Mouse (Mus musculus): ENCODE results near the gene Layn.
A peak's percentile ranks its signal among the peaks of the same experiment; 100 is the strongest.

Layn gene

DNA sequence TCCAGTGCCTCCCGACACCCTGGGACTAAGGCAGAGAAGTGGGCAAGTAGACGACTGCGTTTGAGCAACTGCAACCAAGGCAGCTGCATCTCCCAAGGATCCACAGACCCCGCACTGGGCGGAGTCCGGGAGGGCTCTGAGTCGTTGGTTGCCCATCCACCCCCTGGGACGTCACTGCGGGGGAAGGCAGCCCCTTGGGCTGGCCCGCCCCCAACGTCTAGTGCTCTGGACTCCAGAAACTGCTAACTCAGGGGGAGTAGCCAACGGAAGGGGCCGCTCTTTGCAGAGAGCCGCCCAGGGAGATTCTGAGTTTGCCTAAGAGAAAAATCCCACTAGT lies at the start of gene Layn:
TSS of gene Layn (minus strand) at position 116 of the 337 bp plus-strand sequence.
- DNase-seq (ENCODE audit: low spot score): peak; percentile 22

DNA sequence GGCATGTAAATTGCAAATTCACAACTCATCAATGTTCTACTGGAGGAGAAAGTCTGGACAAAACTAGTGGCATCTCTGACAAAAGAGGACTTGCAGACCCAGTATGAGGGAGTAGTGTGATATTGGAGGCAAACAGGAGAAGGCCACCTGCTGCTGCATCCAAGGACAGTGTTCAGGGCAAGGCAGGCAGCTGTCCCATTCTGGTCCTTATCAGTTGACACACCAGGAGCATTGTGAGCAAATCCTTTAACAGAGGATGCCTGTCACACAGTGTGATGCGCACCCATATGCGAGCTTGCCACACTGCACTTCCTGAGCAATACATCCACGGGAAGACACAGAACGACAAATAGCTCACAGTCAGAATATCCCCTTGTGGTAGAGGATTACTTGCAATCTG lies 37.9 kb upstream of the Layn start:
- no peak for DNase-seq (ENCODE audit: low spot score)

DNA sequence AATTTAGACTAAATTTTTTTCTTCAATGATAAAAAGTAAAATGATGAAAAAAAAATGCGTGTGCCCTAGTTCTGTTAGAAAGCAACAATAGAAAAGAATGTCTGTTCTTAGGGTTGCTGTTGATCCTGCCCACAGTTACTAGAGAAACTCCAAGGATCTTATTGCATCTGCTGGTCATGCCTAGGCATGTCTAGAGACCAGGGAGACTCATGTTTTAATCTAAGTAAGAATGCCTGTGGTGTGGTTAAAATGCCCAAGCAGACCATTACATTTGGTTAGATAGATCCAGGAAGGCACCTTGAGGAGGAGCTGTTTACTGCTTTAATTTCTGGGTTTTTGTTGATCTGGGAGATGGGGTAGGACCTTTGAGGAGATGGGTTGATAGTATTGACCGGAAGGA lies 28.9 kb upstream of the Layn start:
- no peak for DNase-seq (ENCODE audit: low spot score)

DNA sequence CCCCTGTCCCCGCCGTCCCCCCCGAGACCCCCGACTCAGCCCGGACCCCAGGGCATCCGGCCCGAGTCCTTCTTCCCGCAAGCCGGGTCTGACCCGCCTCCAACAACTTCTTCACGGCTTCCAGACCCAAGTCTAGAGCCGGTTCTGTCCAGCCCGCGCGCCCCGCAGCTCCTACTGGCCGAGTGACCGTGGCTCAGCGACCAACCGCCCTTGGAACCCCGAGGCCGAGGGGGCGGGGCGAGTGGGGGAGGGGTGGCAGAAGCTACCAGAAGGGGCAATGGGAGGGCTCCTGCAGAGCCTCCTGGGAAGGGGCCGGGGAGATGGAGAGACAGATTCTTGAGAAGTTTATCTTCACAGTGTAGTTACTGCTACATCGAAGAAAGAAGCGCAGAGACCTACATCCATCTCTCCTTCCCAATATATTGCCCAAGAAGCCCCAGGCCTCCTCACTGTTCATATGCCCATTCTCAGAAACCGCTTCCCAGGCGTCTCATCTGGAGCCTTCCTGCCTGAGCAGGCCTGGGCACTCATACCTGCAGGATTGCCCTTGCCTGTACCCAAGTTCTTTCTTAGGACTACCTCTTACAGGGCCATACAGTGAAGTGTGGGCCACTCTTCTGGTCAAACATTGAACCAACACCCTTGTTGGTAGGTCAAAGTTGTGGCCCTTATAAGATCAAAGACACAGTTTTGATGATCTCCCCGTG lies 27.1 kb upstream of the Layn start:
- no peak for DNase-seq (ENCODE audit: low spot score)

DNA sequence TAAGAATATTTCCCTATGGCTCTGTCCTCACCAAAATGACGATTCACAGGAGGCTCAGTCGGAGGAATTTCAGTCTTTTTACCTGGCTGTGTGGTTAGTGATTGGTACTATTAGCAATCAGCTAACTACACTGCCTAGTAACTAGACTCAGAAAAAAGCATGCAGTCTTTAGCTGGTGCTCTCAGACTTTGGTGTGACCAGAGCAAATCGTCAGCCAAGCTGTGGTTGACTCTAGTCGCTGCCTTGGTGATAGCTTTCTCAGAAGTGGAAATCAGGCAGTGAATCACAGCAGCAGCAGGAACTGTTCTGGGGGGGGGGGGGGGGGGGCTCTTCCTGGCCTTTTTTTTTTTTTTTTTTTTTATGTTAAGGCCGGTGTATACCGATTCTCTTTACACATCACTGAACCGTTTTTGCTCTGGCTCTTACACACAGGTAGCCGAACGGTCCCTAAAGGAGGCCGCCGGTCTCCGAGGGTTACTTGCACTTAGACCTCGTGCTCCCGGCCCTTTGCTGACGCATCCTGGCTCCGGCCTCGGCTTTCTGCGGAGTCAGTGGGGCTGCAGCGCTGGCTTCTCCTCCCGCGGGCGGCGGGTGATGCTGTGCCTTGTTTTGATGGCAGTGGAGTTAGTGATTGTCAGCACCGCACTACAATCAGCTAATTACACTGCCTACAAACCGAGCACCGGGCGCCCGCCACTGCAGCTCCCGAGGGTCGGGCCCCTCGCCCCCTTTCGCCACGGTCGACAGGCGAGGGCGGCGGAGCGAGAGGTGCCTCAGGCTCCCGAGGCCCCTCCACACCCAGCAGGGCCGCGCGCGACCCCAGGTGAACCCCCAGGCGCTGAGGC lies 26.3 kb upstream of the Layn start:
- DNase-seq (ENCODE audit: low spot score): no peak

DNA sequence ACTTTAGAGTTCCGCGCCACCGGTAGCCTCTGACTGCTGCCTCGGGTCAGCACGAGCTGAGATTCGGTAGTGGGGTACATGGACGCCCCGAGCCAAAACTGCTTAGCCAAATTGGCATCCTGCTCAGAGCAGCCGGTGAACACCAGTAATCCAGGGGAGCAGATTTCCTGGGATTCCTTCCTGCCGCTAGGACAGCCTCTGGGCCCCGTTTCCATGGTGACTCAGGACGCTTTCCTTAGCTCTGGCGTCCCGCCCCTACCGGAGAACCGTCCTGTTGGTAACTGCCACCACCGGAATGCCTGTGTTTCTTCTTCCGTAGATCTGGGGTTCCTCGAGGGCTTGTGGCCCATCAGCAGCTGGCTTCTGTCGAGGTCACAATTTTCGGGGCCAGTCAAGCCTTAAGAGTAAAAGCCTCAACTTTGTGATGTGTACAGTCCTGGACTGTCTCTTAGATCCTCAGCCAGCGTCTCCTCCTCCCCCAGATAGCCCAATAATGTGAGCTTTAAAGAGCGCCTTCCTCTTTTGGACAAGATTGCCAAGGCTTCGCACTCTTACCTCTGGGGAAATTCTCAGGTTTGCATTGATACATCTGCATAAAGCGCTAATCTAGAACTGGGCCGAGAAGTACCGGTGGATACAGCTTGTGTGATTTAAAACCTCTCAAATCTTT lies 25.0 kb upstream of the Layn start, which contains the start of gene 4833427G06Rik:
TSS of gene 4833427G06Rik (minus strand) at position 323 of the 670 bp plus-strand sequence.
- DNase-seq (ENCODE audit: low spot score): no peak

DNA sequence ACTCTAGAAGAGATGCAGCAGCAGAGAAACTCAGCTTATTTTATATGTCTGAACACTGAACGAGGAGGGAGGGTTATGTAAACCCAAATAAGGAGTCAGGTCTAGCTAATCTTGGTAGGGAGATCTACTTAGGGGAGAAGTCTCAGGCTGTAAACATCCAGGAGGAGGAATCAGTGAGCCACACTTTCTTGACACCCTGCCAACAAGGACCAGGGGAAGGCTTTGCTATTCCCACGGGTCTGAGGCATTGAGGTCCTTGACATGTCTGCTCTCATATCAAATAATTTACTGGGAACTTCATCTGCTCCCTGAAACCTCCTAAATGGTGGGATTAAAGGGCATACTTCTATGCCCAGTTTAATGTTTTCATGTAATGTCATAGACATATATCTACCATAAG lies 19.4 kb upstream of the Layn start:
- no peak for DNase-seq (ENCODE audit: low spot score)

DNA sequence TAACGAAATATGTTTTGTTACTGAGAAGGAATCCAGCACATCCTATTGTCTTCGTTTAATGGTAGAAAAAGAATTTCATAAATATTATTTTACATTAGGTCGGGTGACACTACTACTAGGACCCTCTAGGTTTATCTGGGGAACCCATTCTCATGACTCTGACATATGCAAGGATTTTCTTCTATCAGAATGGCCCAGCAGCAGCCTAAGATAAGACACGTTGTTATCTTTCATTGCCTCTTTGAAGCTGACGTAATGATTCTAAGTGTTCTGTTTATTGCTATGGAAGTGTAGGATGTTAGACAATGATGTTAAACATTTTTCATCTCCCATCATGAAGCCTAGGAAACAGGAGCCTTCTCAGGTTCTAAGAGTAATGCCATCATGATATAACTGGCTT lies 16.8 kb upstream of the Layn start:
- DNase-seq (ENCODE audit: low spot score): peak; percentile 34

DNA sequence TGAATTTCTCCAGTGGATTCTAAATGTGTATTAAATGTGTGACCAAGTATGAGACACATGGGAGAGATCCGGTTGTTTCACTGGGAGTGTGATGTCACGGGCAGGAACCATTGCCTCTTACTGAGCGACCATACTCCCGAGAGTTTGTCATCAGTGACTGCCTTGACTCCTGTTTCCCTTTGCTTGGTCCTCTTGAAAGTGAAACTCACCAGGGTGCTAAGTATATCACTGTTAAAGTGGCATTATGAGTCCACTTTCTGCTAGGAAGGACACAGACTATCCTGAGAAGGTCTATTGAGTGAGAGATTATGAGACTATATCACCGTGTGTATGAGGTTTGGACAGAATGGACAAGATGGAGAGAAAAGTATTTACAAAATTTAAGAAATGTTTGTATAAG lies 4.7 kb upstream of the Layn start:
- no peak for DNase-seq (ENCODE audit: low spot score)

DNA sequence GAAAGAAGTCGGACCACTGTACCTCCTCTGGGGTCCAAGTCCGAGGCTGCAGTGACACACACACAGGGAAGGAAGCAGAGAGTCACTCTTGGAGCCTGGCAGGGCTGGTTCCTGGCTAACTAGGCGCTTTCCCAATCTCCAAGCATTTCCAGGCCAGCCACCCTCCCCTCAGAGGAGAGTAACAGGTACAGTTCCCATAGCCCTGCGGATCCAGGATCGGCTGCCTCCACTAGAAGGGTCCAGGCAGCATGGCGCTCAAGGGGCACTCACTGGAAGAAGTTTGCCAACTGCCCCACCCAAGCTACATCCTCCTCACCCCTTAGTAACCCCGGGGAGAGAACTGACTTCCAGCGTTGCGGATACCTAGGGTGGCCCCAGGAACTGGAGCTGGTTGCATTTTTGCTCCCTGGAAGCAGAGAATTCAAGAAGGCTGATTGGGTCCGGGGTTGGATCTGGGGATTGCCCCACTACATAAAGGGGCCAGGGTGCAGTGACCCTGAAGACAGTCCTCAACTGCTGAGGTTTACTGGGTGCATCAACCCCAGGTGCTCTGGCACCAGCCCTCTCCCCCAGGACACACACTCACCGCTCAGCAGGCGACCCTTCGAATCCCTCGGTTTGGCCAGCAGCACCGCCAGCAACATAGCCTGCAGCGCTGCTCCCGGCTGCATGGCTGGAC lies 455 bp downstream of the Layn start:
- no peak for DNase-seq (ENCODE audit: low spot score)

DNA sequence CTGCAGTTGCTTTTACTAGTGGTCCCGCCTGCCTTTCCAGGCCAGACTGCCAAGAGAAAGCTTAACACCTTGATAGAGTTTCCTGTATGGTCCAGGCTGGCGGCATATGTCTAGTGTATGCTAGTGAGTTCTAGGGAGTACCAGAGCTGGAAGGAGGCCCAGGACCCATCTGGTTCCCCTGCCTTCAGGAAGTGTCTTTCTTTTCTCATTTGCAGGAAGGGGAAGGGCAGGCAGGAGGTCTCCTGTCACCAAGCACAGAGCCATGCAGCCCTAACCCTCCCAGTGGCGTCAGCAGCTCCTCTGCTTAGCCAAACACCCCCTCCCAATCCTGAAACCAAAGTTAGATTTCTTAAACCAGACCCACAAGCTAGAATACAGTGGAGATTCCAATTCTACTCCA lies 1.1 kb downstream of the Layn start:
- DNase-seq (ENCODE audit: low spot score): no peak

DNA sequence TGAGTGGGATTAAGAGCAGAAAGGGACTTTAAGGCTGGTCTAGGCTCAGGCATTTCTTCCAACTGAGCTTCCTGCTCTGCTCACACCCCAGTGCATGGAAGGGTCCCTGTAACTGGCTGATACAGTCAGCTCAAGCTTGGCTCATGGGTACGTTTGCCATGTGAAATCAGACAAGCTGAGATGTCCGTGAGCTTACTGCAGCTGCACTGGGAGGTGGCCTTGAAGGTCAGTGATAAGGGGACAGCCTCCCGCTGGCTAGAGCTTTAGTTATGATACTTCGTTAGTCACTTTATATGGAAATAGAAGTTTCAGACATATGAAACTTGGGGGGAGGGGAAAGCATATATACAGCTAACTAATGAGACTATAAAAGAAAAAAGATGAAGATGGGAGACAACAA lies 6.1 kb downstream of the Layn start:
- no peak for DNase-seq (ENCODE audit: low spot score)

DNA sequence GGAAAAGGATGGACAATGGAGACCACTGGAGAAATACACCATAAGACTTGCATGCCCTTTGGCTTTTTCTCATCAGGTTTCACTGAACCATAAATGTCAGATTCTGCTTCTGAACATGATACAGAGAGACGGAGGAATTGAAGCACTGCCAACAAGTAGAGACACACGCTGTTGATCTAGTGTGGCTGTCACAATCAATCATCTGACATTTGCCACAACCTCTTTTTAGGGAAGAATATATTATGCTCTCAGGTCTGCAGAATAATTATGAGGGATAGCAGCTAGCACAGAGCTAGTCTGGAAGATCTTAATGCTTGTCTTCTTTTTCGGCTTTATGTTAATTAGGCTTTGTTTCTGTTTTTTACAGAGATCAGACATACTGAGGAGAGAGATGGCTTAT lies 8.7 kb downstream of the Layn start:
- DNase-seq (ENCODE audit: low spot score): no peak

DNA sequence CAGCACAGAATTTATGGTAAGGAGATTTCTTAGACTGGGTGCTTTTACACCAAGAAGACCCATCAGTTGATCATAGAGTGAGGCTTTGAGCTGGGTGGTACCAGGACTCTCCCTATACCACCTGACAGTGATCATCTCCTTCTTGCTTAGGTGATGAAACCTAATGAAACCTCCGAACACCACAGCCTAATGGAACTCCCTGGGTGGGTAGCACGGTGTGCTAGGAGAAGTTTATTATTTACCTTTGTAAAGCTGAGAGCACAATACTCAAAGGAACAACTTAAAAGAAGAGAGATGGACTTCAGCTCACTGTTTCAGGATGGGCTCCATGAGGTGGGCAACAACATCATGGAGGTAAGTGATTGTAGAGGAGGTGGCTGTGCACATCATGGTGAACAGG lies 16.3 kb downstream of the Layn start, which contains the start of gene Btg4:
TSS of gene Btg4 (plus strand) at position 301 of the 400 bp plus-strand sequence.
- DNase-seq (ENCODE audit: low spot score): no peak

DNA sequence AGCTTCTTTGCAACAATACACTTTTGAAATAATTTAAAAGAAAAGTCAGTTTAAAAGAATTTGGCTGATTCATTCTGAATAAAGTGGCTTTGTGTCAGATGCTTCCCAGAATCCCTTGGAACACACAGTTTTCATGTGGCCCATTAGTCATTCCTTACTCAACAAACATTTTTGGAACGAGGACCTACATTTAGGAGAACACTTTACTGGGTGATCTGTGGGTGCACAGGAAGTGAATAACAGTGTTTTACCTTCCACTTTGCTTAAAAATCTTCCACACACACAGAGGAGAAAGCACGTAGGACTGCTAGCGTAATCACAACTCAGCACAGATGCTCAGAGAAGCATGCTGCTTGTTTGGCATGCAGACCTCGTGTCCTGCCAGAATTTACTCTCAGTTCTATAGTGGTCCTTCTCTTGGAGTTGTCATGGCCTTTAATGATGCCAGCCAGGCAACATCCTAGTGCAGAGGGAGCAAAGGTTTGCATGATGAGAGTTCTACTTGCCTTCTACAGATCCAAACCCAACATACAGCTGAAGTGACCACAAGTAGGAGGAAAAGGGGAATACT lies 17.9 kb downstream of the Layn start:
- DNase-seq (ENCODE audit: low spot score): no peak

DNA sequence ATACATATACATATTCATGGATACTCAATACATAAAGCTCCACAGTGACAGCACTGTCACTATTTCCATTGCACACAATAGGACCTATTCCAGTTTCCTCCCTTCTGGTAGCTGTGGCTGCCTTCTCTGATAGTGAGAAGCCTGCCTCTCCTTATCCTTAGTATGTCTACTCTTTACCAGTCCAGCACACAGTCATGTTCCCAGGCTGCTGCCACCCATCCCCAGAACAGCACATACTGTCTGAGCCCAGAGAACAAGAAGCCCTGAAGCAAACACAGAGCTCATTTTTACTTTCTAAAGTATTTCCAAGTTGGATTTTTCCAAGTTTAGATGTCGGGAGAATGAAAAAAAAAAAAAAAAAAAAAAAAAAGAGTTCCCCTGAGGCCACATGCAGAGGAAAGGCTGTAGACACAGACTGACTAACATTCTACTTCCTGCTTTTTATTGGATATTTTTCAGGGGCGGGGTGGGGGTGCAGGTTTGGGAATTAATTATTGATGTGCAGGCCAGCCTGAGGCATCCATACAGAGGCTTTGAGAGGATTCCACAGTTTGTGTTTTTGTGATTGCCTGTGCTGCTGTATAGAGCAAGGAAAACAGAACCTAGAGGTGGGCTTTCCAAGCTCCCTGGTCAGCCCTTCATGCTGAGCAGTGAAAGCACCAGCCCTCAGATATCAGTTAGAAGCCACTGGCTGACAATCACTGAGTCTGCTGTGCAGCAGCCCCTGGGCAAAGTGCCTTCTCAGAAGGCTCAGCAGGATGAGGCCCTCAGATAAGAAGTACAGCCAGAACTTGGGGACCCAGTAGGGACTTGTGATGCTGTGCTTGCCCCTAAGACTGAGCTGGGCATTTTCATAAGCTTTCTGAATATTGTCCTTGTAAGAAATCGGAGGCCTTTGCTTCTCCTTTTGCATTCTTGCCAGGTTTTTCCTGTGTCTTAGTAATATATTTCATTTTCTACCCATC lies 20.3 kb downstream of the Layn start:
- no peak for DNase-seq (ENCODE audit: low spot score)

DNA sequence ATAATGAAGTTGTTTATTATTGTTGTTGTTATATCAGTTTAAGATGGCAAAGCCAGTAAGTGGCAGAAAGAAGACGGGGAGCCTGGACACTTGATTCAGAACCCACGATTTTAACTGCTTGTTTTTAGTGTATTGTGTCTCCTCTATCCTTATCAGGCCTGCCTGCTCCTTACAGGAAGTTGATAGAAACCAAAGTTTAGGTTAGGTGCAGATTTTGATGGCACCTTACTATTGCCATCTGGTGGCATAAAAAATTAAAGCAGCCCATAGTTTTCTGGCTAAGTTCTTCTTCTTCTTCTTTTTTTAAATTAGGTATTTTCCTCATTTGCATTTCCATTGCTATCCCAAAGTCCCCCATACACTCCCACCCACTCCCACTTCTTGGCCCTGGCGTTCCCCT lies 24.7 kb downstream of the Layn start:
- no peak for DNase-seq (ENCODE audit: low spot score)

DNA sequence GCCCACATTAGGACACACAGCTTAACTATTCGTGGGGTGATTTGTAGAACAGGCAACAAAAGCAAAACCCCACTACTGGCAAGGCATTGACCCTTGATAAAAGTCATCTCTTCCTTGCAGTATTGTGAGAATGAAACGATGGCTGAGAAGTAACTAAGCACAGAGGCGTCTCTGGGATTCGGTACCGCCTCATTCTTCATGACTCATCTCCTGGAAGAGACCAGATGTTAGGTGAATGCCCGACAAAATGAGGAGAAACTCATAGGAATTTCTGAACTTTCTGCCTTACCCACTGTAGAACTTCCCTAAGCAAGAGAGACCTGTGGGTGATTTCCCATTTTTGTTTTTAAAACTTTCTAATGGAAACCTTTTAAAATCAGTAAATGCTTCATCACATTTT lies 34.8 kb downstream of the Layn start:
- no peak for DNase-seq (ENCODE audit: low spot score)

DNA sequence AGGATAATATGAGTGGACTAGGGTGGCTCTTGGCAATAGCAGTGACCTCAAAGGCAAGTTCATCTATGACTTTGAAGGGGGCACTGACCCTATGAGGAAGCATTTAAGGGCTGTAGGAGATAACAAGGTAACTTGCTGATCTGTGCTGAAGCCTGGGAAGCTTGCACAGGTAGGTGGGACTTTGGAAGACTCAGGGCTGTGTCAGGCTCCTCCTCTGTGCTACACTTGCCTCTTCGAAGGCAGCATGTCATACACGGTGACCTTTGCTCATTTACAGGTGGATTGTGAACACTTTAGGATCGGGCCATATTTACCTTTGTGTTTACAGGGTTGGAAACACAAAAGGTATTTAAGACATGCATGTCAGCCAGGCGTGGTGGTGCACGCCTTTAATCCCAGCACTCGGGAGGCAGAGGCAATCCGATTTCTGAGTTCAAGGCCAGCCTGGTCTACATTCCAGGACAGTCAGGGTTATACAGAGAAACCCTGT lies 35.4 kb downstream of the Layn start:
- no peak for DNase-seq (ENCODE audit: low spot score)

DNA sequence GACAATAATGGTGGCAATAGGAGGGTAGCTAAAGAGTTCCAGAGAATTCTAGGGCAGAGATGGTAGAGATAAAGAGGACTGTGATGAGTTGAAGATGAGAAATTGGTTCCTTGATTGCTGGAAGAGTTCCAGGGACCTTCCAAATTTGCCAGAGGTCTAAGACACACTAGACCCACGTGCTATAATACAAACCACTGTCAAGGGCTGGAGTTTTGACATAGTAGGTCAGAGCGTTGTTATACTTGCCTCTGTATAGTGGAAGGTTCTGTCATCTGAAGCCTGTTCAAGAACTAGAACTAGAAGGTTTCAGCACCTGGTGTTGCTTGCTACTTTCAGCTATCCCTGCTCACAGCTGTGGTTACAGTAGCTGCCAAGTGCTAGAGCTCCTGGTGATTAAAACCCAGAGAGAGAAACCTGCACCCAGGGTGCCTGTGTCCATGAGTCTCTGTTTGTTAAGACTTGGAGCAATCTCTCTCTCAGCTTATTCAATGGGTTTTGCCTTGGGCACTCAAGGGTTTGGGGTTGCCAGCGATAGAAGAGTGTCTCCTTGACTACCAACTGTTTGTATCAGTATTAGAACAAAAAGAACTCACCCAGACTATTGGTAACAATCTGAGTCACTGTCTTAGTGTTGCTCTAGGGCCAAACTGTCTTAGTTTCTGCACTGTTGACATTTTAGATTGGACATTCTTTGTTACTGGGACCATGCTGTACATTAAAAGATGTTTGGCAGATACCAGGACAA lies 43.9 kb downstream of the Layn start:
- DNase-seq (ENCODE audit: low spot score): no peak
